Mouse (Mus musculus) megakaryocyte, embryonic 14.5 days (primary cell): ENCODE measurements around the gene Baiap2.

ENCODE experiments used
- FLI1 ChIP-seq: IDR thresholded peaks from 2 replicates; pipeline ENCODE4 v1.6.1; 2012; ENCODE audit warnings: low read length, inconsistent platforms, mixed read lengths
- GATA1 ChIP-seq: IDR thresholded peaks from 3 replicates; pipeline ENCODE4 v1.6.1; 2012; ENCODE audit warnings: mixed read lengths, low read length, inconsistent platforms, borderline replicate concordance

DNA sequence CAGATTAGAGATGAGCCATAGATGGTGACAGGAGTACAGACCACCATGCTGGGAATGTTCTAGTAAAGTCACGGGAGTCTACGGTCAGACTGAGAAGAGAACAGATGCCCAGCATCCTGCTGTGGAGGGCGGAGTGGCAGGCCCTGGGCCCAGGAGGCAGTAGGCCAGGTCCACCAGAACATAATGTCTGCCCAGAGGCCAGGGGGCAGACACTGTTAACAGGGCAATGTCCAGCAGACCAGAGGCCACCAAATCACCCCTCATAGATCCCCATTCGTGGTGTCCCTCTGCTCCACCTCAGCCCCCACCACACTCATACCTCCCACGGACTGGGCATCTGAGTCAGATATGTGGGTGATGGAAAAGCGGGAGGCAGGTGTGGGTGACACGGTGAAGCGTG lies 66.4 kb downstream of the Baiap2 start:
- no peak for TF ChIP-seq GATA1
- TF ChIP-seq FLI1 = no peak
